16 mouse cellular contexts compared by ENCODE assay signal in the genomic region with DNA sequence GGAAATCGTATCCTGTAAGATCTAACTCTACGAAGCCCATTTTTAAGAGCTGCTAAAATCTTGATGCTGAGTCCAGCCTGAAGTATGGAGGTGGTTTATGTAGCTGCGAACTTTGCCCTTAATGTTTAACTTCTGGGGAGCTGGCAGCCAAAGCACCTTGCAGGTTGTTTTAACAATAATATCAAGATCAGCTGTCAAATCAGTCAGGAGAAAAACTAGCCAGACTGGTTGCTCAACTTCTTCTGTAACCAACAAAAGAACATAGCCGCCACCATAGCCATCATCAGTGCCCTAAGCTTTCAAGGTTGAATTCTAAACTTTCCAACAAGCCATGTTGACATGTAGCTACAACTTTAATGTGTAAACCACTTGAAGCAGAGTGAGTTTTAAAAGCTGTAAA.
DNase-seq lines count a peak whose midpoint lies in the region; ATAC-seq and TF ChIP-seq lines count a peak whose summit lies in the region.
"Had no signal": no experiment of that assay in that cellular context is flagged by ENCODE, and none has a peak within 500 bp of the region (broad histone marks: within the 10 kb centered on the region; RNA-seq: fewer than 3 reads in every experiment).

No protein-coding gene starts in this region.

- H3K4me1 ChIP-seq in lung, embryonic 14.5 days (ENCODE audit: insufficient read depth) = 0 out of 2 replicates have a peak, but pooled peaks cover 2% of the 10 kb centered on the region
- no peaks in the 10 kb centered on the region for H3K4me1 ChIP-seq in forebrain, embryonic 11.5 days (replicated peaks; ENCODE audit: control insufficient read depth, insufficient read depth, low read length)
- H3K4me1 ChIP-seq: neural tube, embryonic 13.5 days had no signal

- no peak for TF ChIP-seq CTCF in lung, embryonic 14.5 days (IDR thresholded peaks at IDR 0.05; ENCODE audit: low read depth)

- 31% methylated on average over 4 of the region's 4 CpGs for WGBS in lung, embryonic 14.5 days
- WGBS in forebrain, embryonic 11.5 days = 87% methylated on average over 4 of the region's 4 CpGs

- no peak overlapping the region for H3K4me2 ChIP-seq in lung, embryonic 14.5 days
- H3K4me2 ChIP-seq in forebrain, embryonic 11.5 days (ENCODE audit: low read depth, low read length, severe bottlenecking) = no peak overlapping the region
- H3K4me2 ChIP-seq: neural tube, embryonic 13.5 days had no signal

- H3K4me3 ChIP-seq in lung, embryonic 14.5 days (ENCODE audit: low read depth, low read length) = no peak overlapping the region
- H3K4me3 ChIP-seq in forebrain, embryonic 11.5 days (ENCODE audit: low read depth, low read length) = no peak overlapping the region
- H3K4me3 ChIP-seq: forebrain, embryonic 10.5 days; gastrocnemius, adult 2 months; neural tube, embryonic 13.5 days had no signal

- peak; percentile 70 for ATAC-seq in lung, embryonic 14.5 days (ENCODE audit: insufficient read depth)
- no peak for ATAC-seq in forebrain, embryonic 11.5 days (replicated peaks; ENCODE audit: low FRiP score)
- ATAC-seq: liver, postnatal 0 days had no signal

- DNase-seq in lung, embryonic 14.5 days = peak; percentile 73
- no peak for DNase-seq in lung, postnatal 14 days
- DNase-seq in kidney, adult 11 months = peak; percentile 83
- peak; percentile 57 to 82 for DNase-seq in kidney, postnatal 36 days
- DNase-seq in urinary bladder, postnatal 36 days (ENCODE audit: low spot score in 2 of 2) = peak; percentile 28 to 34
- DNase-seq in cerebellum, postnatal 4 days (ENCODE audit: low spot score in 2 of 2) = no peak
- DNase-seq in forebrain, embryonic 11.5 days (ENCODE audit: low spot score) = no peak
- no peak for DNase-seq in frontal cortex, postnatal 36 days (ENCODE audit: low spot score in 2 of 2)
- DNase-seq: B cell, adult 2 months; cerebellum, postnatal 36 days; gastrocnemius, adult 2 months; liver, postnatal 0 days; midbrain, embryonic 14.5 days; right cerebral cortex, postnatal 25 days had no signal

- H3K9ac ChIP-seq in lung, embryonic 14.5 days = no peak overlapping the region
- H3K9ac ChIP-seq in forebrain, embryonic 11.5 days (ENCODE audit: low read length) = no peak overlapping the region
- H3K9ac ChIP-seq: liver, postnatal 0 days; neural tube, embryonic 13.5 days had no signal

- no peaks in the 10 kb centered on the region for H3K36me3 ChIP-seq in lung, embryonic 14.5 days (ENCODE audit: insufficient read depth)
- H3K36me3 ChIP-seq in forebrain, embryonic 11.5 days (ENCODE audit: control insufficient read depth, insufficient read depth, low read length) = no peaks in the 10 kb centered on the region
- H3K36me3 ChIP-seq: forebrain, embryonic 10.5 days; neural tube, embryonic 13.5 days had no signal

- H3K9me3 ChIP-seq in lung, embryonic 14.5 days (ENCODE audit: low read depth, low read length) = no peaks in the 10 kb centered on the region
- no peaks in the 10 kb centered on the region for H3K9me3 ChIP-seq in forebrain, embryonic 11.5 days (ENCODE audit: control insufficient read depth, low read length)
- H3K9me3 ChIP-seq: forebrain, embryonic 10.5 days; neural tube, embryonic 13.5 days had no signal

- H3K27me3 ChIP-seq in lung, embryonic 14.5 days (ENCODE audit: insufficient read depth, low read length) = no peaks in the 10 kb centered on the region
- H3K27me3 ChIP-seq in forebrain, embryonic 11.5 days (ENCODE audit: control insufficient read depth, insufficient read depth, low read length) = no peaks in the 10 kb centered on the region
- H3K27me3 ChIP-seq: neural tube, embryonic 13.5 days had no signal

- H3K27ac ChIP-seq in lung, embryonic 14.5 days (ENCODE audit: low read depth) = peak overlapping the region; percentile 21; the same call in 1 of the 2 replicates
- no peak overlapping the region for H3K27ac ChIP-seq in forebrain, embryonic 11.5 days (ENCODE audit: low read depth, low read length)
- H3K27ac ChIP-seq: forebrain, embryonic 10.5 days; gastrocnemius, adult 2 months; neural tube, embryonic 13.5 days had no signal

Comparison
In these comparisons a context has a peak if more than half of its experiments do, and no peak if none do; other contexts are left out.
1. DNase-seq: peak in lung, embryonic 14.5 days (single experiment), kidney, adult 11 months (single experiment), kidney, postnatal 36 days (2 of 2) and urinary bladder, postnatal 36 days (2 of 2); none in lung, postnatal 14 days (single experiment), cerebellum, postnatal 4 days (0 of 2), forebrain, embryonic 11.5 days (single experiment) and frontal cortex, postnatal 36 days (0 of 2).